In the genomic region with DNA sequence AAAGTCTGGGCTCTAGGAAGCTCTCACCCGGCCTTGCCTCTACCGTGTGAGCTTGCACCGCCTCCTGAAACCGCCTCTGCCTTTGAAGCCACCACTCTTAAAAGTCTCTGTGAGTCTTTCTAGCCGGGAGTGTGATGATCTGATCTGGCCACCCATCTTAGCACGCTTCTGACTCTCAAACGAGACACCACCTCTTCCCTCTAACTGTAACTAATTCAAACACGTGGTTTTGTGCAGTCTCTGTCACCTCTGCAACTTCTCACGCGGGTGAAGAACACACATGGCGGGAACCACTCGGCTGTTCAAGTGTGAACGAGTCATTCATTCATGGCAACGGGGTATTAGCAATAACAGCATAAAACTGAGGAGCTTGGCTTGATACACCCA, we compare ENCODE assay signal across 1 mouse cellular context.
TF ChIP-seq lines count a peak whose summit lies in the region.

No protein-coding gene starts in this region.

TF ChIP-seq in CH12.LX, 34 proteins besides CTCF, POLR2A, EP300 and RAD21 (continued from another document):
- TF ChIP-seq MEF2A (IDR thresholded peaks at IDR 0.05; ENCODE audit: borderline replicate concordance, low read depth, low read length): no peak
